Mouse (Mus musculus) spleen, adult 2 months (tissue): Measurements from ENCODE around the gene Hectd4. TPM values are rescaled to one million over a fixed set of nuclear protein-coding genes. Genes with fewer than 3 reads are reported as not detected.
"Not testable (repeated sequence)": the region's sequence is repeated elsewhere in the genome, so short reads cannot be mapped to it uniquely, and the experiment has no call there.

Experiments used
- DNase-seq, 2 experiments: peaks; one replicate each; pipeline versions ENCODE4 v3.0.0 to v3.0.0-alpha.2; 2012 to 2021; ENCODE audit warnings: low spot score in 2 of 2, low read depth in 1 of 2
- H3K27ac ChIP-seq: fragments of 200-500 bp; 2 replicates; pipeline ENCODE4 v1.5.1; 2012; ENCODE audit warnings: low read length, inconsistent platforms; ENCODE audit not compliant: insufficient read depth
- H3K27me3 ChIP-seq: fragments of 200-500 bp; 2 replicates; pipeline ENCODE4 v1.6.1; 2012; ENCODE audit warnings: mild to moderate bottlenecking, moderate library complexity, low read length, inconsistent platforms; ENCODE audit not compliant: control insufficient read depth, insufficient read depth
- H3K36me3 ChIP-seq: fragments of 200-500 bp; 2 replicates; pipeline ENCODE4 v1.6.1; 2012; ENCODE audit warnings: mild to moderate bottlenecking, low read length, inconsistent platforms; ENCODE audit not compliant: control insufficient read depth, insufficient read depth
- H3K4me1 ChIP-seq: fragments of 200-500 bp; 2 replicates; pipeline ENCODE4 v1.6.1; 2011; ENCODE audit warnings: inconsistent platforms; ENCODE audit not compliant: control insufficient read depth, insufficient read depth, insufficient read length
- H3K4me3 ChIP-seq: fragments of 200-500 bp; 2 replicates; pipeline ENCODE4 v1.5.1; 2011; ENCODE audit warnings: mild to moderate bottlenecking, inconsistent platforms; ENCODE audit not compliant: insufficient read depth, insufficient read length; ENCODE audit errors: extremely low read depth
- CTCF ChIP-seq: fragments of 200-500 bp; IDR thresholded peaks from 2 replicates; pipeline ENCODE4 v1.5.1; 2011; ENCODE audit warnings: mild to moderate bottlenecking, inconsistent platforms; ENCODE audit not compliant: insufficient read depth, insufficient read length, insufficient replicate concordance; ENCODE audit errors: extremely low read depth
- POLR2A ChIP-seq: fragments of 200-500 bp; IDR thresholded peaks from 2 replicates; pipeline ENCODE4 v1.6.1; 2011; ENCODE audit warnings: low read depth, low read length, inconsistent platforms
- WGBS: fragments of 180-500 bp; shearing (Covaris S2); methylation state at CpG from one replicate; pipeline ENCODE4 v1.1.7; 2018; 5-methylcytosine and 5-hydroxymethylcytosine counted together
- polyA plus RNA-seq: library from polyadenylated mRNA; depleted of rRNA; stranded (reverse); fragments of >200 nt; gene quantifications from 2 replicates; pipeline ENCODE4 v1.2.3, GENCODE M21; 2012

Gene Hectd4
- polyA plus RNA-seq, 1 experiment, result 28.4 TPM

DNA sequence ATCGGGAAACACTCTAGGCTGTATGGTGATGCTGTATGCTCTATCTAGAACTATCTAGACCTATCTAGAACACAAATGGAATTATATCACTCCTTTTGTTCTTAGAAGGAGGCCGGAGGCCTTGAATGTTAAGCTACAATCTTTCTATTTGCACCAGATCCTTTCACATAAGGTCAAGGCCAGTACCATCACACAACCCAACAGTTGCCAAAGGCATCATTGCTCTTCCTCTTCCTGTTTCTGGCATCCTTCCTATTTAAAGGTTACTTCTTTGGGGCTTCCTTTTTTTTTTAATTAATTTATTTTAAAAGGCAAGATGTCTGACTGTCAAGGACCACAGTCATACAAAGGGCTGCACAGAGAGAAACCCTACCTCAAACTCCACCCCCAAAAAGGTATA, 22.7 kb upstream of the Hectd4 start:
- no peak for DNase-seq
- TF ChIP-seq POLR2A (no peak), CTCF (no peak)
- Histone ChIP-seq H3K27ac (no peak overlapping the region), H3K4me3 (no peak overlapping the region), H3K36me3 (no peaks in the 10 kb centered on the region), H3K27me3 (no peaks in the 10 kb centered on the region), H3K4me1 (peaks cover 2% of the 10 kb centered on the region; the same call in 1 of the 2 replicates)
- 86% methylated on average over 2 of the region's 2 CpGs for WGBS

DNA sequence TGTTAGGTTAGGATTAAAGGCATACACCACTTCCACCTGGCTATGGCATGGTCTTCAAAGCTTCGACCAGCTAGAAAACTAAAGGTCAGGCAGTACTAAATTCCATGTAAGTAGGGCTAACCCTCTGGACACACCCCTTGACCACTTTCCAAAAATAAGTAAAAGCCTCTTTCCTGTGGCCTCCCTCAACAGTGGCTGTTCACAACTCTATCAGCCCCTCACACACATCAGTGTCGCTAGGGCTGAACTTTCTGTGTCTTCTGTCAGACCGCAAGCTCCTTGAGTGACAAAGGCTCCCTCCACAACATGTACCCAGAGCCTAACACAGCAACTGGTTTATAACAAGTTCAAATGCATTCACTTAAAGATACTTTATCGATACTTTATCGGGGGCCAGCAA, 21.6 kb upstream of the Hectd4 start:
- 63% methylated on average over 5 of the region's 5 CpGs for WGBS
- no peak for DNase-seq
- no peaks in the 10 kb centered on the region for H3K27me3 ChIP-seq
- H3K36me3 ChIP-seq, result no peaks in the 10 kb centered on the region
- H3K4me3 ChIP-seq, result no peak overlapping the region
- no peak for TF ChIP-seq CTCF
- no peak for TF ChIP-seq POLR2A
- H3K4me1 ChIP-seq, result peaks cover 2% of the 10 kb centered on the region; the same call in 1 of the 2 replicates
- no peak overlapping the region for H3K27ac ChIP-seq

DNA sequence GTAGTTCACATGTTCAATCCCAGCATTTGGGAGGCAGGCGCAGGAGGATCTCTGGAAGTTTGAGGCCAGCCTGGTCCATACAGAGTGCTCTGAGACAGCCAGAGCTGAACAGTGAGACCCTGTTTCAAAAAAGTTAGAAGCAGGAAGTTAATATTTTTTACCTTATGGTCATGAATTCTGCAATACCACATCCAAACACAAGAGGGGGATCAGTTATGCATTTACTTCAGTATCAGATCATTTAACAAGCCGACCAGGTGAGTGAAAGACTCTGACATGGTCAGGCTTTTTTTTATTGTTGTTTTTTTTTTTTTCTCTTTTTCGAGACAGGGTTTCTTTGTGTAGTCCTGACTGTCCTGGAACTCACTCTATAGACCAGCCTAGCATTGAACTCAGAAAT, 18.3 kb upstream of the Hectd4 start:
- H3K36me3 ChIP-seq, result peaks cover 7% of the 10 kb centered on the region
- peaks cover 6% of the 10 kb centered on the region; the same call in 1 of the 2 replicates for H3K4me1 ChIP-seq
- TF ChIP-seq POLR2A (no peak), CTCF (no peak)
- H3K27ac ChIP-seq, result no peak overlapping the region
- no peak overlapping the region for H3K4me3 ChIP-seq
- 35% methylated on average over 3 of the region's 3 CpGs for WGBS
- peak in 1 of 2 experiments; percentile 80 for DNase-seq
- no peaks in the 10 kb centered on the region for H3K27me3 ChIP-seq

DNA sequence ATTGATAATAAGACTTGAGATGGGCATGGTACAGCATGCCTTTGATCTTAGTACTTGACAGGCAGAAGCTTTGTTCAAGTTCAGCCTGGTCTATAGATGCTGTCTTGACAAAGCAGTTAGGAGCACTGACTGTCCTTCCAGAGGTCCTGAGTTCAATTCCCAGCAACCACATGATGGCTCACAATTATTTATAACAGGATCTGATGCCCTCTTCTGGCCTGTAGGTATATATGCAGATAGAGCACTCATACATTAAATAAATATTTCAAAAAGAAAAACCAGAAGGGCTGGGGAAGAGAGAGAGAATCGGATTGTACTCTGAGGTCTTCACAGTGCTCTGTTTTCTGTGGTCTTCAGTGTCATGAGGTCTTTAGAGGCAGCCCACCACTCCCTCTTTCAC, 17.6 kb upstream of the Hectd4 start:
- DNase-seq, result no peak
- peaks cover 9% of the 10 kb centered on the region for H3K36me3 ChIP-seq
- no peak overlapping the region for H3K27ac ChIP-seq
- H3K4me1 ChIP-seq, result peaks cover 6% of the 10 kb centered on the region; the same call in 1 of the 2 replicates
- no peak for TF ChIP-seq POLR2A
- WGBS, result 57% methylated on average over 1 of the region's 1 CpGs
- H3K27me3 ChIP-seq, result no peaks in the 10 kb centered on the region
- no peak overlapping the region for H3K4me3 ChIP-seq

GRCm38 (mm10) chr5:121204132-121205089, 15.6 kb upstream of the Hectd4 start, which contains the start of gene Rpl6:
Gene Rpl6 (plus strand): TSS chr5:121204481.
- H3K27ac ChIP-seq, result peak within 1 kb of the TSS; percentile 71
- peaks cover 6% of the 10 kb centered on the region; the same call in 1 of the 2 replicates for H3K4me1 ChIP-seq
- H3K27me3 ChIP-seq, result no peaks in the 10 kb centered on the region
- peaks cover 25% of the 10 kb centered on the region for H3K36me3 ChIP-seq
- under 1% methylated on average over 52 of the region's 52 CpGs for WGBS
- peak within 1 kb of the TSS; percentile 87 for H3K4me3 ChIP-seq
- peak; percentile 71 to 82 for DNase-seq
- TF ChIP-seq POLR2A (peak; percentile 63), CTCF (no peak)

DNA sequence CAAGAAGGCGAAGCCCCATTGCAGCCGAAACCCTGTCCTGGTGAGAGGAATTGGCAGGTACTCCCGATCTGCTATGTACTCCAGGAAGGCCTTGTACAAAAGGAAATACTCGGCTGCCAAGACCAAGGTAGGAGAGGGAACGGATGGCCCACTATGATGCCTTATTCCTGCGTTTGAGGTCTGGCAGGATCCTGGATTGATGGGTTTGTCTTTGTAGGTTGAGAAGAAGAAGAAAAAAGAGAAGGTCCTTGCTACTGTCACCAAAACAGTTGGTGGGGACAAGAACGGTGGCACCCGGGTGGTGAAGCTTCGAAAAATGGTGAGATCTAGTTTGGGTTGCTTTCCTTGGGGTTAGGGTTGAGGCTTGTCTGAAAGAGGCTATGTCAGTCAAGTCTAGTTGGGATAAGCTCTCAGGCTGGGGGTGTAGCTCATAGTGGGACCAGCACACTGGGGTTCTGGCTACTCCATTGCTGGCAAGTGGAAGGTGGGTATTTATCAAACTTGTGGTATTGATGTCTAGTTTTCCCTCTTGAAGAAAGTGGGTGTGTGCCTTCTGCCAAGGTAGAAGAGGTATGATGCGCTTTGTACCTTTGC, 14.4 kb upstream of the Hectd4 start:
- not testable (repeated sequence) for DNase-seq, H3K4me3 ChIP-seq, H3K27me3 ChIP-seq, H3K27ac ChIP-seq, H3K4me1 ChIP-seq
- WGBS, result 65% methylated on average over 8 of the region's 10 CpGs
- peaks cover 36% of the 10 kb centered on the region for H3K36me3 ChIP-seq

DNA sequence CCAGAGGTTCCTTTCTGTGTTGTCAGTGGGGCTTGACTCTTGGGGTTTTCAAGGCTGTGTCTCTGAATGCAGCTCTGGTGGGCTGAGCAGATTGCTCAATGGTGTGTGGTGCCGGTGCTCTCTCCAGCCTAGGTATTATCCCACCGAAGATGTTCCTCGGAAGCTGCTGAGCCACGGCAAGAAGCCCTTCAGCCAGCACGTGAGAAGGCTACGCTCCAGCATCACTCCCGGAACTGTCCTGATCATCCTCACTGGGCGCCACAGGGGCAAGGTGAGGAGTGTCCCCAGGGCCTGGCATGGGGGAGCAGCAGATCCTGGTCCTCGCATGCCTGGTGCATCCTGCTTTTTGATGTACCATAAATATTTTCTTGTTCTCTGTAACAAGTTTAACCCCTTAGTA, 13.5 kb upstream of the Hectd4 start:
- no peak overlapping the region for H3K4me3 ChIP-seq
- no peaks in the 10 kb centered on the region for H3K27me3 ChIP-seq
- H3K27ac ChIP-seq, result no peak overlapping the region
- no peak for TF ChIP-seq CTCF
- TF ChIP-seq POLR2A, result no peak
- no peak for DNase-seq
- H3K36me3 ChIP-seq, result peaks cover 41% of the 10 kb centered on the region
- peaks cover 6% of the 10 kb centered on the region; the same call in 1 of the 2 replicates for H3K4me1 ChIP-seq
- 86% methylated on average over 9 of the region's 9 CpGs for WGBS
